Mouse (Mus musculus) heart, postnatal 0 days (tissue): ENCODE results near the gene Larp7.

Experiments used
- CTCF ChIP-seq: IDR thresholded peaks from 2 replicates; pipeline ENCODE4 v1.5.1; 2016; ENCODE audit warnings: antibody characterized with exemption, control low read depth, low read depth
- EP300 ChIP-seq: IDR thresholded peaks from 2 replicates; pipeline ENCODE4 v1.6.1; 2016; ENCODE audit warnings: antibody characterized with exemption, low read depth

- TF ChIP-seq CTCF (no peak), EP300 (no peak)
Measured at GRCm38 (mm10) chr3:127597136-127597535, 44.0 kb upstream of the Larp7 start.
